Mouse (Mus musculus) heart, adult 2 months (tissue): ENCODE data around the gene Zfp618.

Experiments
- CTCF ChIP-seq: fragments of 200-600 bp; IDR thresholded peaks from 2 replicates; pipeline ENCODE4 v1.8.1; 2022; ENCODE audit warnings: antibody characterized with exemption, mild to moderate bottlenecking, moderate library complexity
- POLR2A ChIP-seq: fragments of 200-500 bp; IDR thresholded peaks from 2 replicates; pipeline ENCODE4 v1.6.1; 2011; ENCODE audit warnings: mild to moderate bottlenecking, low read depth, low read length, control low read depth; ENCODE audit not compliant: insufficient read depth

GRCm38 (mm10) chr4:62993190-62993589, 27.8 kb downstream of the Zfp618 start:
- TF ChIP-seq CTCF (no peak), POLR2A (no peak)
